Mouse (Mus musculus) thymus, postnatal 10 days (tissue): ENCODE data around the gene Ppm1b.

ENCODE experiments used
- DNase-seq, 2 experiments: peaks; one replicate each; pipeline ENCODE4 v3.0.0; 2021; ENCODE audit warnings: low spot score in 2 of 2

The Ppm1b gene

GRCm38 (mm10) chr17:85023247-85024167 is 67.0 kb downstream of the Ppm1b start:
- DNase-seq, result peak; percentile 60 to 76

DNA sequence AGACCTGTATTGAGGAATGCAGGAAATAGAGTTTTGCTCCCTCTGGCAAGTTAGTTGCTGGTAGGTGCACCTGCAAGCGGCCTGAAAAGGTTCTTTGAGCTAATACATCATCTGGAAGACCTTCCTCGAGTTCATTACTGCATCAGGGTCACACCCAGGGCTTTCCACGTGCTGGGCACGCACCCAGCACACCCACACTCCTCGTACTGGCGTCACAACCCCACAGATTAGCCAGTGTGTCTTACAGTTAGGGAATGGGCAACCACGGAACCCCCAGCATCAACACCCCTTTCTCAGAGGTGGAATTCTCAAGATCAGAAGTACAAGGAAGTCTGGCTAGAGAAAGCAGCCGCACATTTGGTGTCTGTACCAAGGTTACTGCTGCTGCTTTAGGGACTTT is 67.7 kb downstream of the Ppm1b start:
- DNase-seq, result no peak

DNA sequence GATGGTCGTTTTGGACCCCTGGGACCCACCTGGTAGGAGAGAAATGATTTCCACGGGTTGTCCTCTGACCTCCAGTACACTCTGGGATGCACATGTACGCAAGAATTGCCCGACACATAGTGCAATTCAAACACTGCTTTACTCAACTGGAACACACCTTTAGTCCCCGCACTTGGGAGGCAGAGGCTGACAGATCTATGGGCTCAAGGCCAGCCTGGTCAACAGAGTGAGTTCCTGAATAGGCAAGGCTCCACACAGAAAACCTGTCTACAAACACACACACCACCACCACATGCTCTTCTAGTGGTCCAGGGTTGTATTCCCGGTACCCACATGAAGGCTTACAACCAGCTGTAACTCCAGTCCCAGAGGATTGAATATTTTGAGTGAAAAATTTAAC is 68.6 kb downstream of the Ppm1b start:
- no peak for DNase-seq

DNA sequence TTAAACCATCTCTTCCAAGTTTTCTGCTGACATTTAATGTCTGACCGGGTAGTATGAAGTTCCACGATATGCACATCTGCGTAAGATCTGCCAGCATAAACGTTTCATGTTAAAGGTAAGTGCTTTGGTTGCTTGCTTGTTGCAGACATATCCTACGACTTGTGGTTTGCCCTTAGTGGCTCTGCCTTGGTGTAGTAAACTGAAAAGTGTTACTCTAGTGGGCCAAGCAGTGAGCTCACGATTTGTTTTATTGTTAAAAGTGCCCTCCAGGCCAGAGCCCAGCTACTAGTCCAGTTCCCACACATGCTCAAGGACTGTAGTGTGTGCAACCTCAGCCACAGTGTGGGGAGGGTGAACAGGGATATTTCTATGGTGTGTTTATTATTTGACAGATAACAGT is 69.9 kb downstream of the Ppm1b start:
- no peak for DNase-seq

DNA sequence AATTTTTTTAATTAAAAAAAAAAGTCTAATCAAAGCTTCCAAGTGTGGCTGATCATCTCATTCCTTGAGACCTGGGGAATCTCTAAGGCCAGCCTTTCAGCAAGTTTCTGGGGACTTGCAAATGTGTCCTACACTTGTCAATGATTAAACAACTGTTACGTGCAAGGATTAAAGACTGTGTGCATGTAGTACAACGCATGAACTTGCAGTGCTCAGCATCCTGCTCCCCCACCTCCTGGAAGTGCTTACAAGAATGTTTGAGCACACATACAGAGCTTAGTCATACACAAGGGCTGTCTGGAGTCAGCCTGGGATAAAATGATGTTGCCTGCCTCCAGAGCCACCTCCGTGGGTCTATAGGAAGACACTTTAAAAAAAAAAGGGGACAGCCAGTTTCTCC is 70.7 kb downstream of the Ppm1b start:
- no peak for DNase-seq

DNA sequence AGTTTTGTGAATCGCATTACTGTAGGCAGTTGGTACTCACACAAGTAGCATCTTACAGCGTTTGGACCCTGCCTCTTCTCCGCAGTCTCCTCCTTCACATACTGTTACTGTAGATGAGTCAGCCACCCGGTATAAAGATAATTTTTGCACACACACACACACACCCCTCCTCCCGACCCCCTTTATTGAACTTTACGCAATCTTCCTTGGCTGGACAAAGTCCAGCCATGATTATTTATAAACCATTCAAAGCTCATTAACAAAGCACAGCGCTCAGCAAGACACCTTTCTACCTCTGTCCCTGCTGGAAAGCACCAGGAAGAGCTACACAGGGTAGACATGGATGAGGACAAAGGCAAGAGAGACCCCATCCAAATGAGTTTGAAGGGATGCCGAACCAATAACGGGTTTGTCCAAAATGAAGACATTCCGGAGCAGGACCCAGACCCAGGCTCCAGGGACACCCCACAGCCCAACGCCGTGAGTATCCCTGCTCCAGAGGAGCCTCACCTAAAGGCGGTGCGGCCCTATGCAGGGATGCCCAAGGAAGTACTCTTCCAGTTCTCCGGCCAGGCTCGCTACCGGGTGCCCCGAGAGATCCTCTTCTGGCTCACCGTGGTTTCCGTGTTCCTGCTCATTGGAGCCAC is 71.7 kb downstream of the Ppm1b start, which contains the start of gene Slc3a1:
Slc3a1 (plus strand) TSS at position 284 of the 647 bp plus-strand sequence.
- DNase-seq, result no peak

DNA sequence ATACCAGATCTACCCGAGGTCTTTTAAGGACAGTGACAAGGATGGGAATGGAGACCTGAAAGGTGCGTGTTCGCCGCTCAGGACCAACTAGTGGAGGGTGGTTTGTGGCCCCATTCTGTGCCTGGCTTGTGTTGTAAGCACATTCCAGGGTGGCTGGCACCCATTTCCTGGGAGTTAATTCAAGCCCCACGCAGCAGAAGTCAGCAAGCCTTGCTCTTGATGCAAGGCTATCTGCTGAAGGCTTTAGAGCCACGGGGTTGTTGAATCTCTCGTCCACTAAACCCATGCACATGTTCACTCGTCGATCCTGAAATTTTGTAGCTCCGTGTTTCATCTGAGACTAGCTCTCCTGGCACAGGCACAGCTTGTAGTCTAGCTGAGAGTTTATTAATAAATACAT is 72.3 kb downstream of the Ppm1b start:
- DNase-seq, result no peak

DNA sequence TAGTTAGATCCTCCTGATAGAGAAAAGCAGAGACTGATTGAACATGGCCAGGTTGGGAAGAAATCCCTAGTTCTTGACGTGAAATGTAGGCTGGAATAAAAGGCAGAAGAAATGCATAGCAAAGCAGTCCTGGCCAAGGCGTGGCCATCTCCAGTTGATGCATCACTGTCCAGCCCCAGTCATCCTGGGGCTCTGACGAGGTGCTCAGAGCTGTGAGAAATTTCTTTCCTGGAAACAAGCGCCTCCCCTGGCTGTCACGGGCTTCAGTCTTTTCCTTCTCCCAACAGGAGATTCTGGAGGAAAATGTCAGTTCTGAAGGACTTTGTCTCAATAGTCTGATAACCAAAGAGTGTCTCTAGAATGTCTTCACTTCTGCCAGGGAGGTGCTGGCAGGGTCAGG is 74.1 kb downstream of the Ppm1b start:
- DNase-seq, result no peak

- DNase-seq, result no peak
Measured at GRCm38 (mm10) chr17:85033087-85033486, 76.5 kb downstream of the Ppm1b start.

- no peak for DNase-seq
Measured at GRCm38 (mm10) chr17:85034068-85034467, 77.5 kb downstream of the Ppm1b start.

- DNase-seq, result no peak
Measured at GRCm38 (mm10) chr17:85037855-85038254, 81.3 kb downstream of the Ppm1b start.

DNA sequence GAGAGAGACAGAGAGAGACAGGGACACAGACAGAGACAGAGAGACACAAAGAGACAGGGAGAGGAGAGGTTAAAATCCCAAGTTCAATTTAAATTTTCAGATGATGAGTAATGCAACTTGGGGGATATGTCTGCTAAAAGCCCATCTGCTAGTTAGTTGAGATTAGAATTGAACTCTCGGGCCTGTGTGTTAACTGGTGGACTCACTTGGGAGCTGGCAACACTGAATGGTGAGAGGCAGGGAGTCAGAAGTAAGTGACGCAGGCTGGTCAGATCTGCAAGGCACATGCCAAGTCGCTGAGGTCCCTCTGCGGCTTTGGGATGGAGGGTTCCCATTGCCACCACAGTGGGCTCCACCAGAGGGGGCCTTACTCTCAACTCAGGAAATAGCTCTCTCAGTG is 81.8 kb downstream of the Ppm1b start:
- no peak for DNase-seq

GRCm38 (mm10) chr17:85038761-85039160 is 82.2 kb downstream of the Ppm1b start:
- DNase-seq, result no peak

- DNase-seq, result no peak
Measured at GRCm38 (mm10) chr17:85040913-85041312, 84.4 kb downstream of the Ppm1b start.

DNA sequence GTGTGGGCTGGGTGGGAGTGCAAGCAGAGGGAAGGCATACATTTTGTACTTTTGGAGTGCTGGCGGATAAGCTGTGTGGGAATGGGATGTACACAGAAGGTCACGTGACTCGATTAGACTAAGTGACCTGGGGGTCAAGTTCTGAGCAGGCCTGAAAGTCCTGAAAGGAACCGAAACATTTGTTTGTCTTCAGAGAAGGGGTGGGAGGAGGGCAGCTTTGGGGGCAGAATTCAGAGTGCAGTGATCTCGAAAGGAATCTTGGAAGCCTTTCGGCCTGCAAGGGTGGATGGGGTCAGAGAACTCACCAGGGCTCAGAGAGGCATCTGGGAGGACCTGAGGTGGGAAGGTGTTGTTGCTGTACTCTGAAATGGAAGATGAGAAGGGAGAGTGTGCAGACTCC is 85.9 kb downstream of the Ppm1b start:
- DNase-seq, result no peak

DNA sequence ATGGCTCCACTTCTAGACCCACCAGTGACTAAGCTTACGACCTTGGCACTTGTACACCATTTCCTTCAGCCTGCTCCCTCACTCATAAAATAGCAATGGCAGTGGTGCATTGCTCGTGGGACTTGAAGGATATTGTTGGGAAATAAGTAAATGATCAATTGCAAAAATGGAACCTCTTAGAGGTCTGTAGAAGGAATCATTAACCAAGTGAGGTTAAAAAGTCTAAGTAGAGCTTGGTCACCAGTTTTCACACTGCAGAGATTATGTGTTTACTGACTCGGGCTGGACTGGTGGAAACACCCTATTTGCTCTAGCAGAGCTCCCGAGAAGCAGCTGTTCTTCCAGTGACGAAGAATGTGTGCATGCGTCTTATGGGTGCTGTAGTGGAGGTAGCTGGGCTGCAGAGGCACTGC is 86.9 kb downstream of the Ppm1b start:
- no peak for DNase-seq

- no peak for DNase-seq
Measured at GRCm38 (mm10) chr17:85044466-85044865, 87.9 kb downstream of the Ppm1b start.

- no peak for DNase-seq
Measured at GRCm38 (mm10) chr17:85045160-85045559, 88.6 kb downstream of the Ppm1b start.

GRCm38 (mm10) chr17:85048379-85048778 is 91.8 kb downstream of the Ppm1b start:
- DNase-seq, result no peak

- no peak for DNase-seq
Measured at GRCm38 (mm10) chr17:85058276-85058675, 101.7 kb downstream of the Ppm1b start.

DNA sequence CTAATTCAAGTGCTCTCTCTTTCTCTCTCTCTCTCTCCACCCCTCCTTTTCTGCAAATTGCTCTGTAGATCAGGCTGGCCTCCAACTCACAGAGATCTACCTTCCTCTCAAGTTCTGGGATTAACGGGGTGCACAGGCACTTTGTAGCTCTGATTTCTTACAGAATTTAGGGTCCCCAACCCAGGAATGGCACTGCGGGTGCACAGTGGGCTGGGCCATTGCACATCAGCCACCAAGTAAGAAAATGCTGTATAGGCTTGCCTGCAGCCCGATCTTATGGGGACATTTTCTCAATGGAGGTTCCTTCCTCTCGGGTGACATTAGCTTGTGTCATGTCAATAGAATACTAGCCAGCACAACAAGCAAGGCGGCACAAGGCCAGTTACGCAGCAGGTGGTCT is 102.6 kb downstream of the Ppm1b start:
- DNase-seq, result no peak

DNA sequence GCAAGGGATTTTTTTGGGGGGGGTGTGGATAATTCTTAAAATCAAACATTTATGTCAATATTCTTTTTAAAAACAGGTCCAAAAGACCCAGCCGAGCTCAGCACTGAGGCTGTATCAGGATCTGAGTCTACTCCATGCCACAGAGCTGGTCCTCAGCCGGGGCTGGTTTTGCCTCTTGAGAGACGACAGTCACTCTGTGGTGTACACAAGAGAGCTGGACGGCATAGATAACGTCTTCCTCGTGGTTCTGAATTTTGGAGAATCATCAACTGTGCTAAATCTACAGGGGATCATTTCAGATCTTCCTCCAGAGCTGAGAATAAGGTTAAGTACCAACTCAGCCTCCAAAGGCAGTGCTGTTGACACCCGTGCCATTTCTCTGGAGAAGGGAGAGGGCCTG is 107.0 kb downstream of the Ppm1b start:
- DNase-seq, result no peak

GRCm38 (mm10) chr17:85067331-85067730 is 110.8 kb downstream of the Ppm1b start:
- no peak for DNase-seq
